In genomic region chr6:114882675-114883074, GRCm38 (mm10) we compare ENCODE assay signal across 8 mouse cellular contexts.
DNase-seq lines count a peak whose midpoint lies in the region; ATAC-seq and TF ChIP-seq lines count a peak whose summit lies in the region.

No protein-coding gene starts in this region.

- H3K4me1 ChIP-seq in heart, embryonic 11.5 days (ENCODE audit: control insufficient read depth, insufficient read depth, low read length) = peaks cover 86% of the 10 kb centered on the region
- H3K4me1 ChIP-seq in forebrain, postnatal 0 days (ENCODE audit: insufficient read depth) = peaks cover 29% of the 10 kb centered on the region
- H3K4me1 ChIP-seq in liver, embryonic 15.5 days (replicated peaks) = peaks cover 86% of the 10 kb centered on the region

- peak overlapping the region; percentile 40; the same call in 1 of the 2 replicates for H3K4me2 ChIP-seq in heart, embryonic 11.5 days
- no peak overlapping the region for H3K4me2 ChIP-seq in forebrain, postnatal 0 days (ENCODE audit: low read depth)
- H3K4me2 ChIP-seq in liver, embryonic 15.5 days = peak overlapping the region; percentile 11; the same call in 1 of the 2 replicates

- H3K9me3 ChIP-seq in heart, embryonic 11.5 days (replicated peaks; ENCODE audit: control insufficient read depth, low read length) = no peaks in the 10 kb centered on the region
- no peaks in the 10 kb centered on the region for H3K9me3 ChIP-seq in forebrain, postnatal 0 days (ENCODE audit: low read length)
- no peaks in the 10 kb centered on the region for H3K9me3 ChIP-seq in liver, embryonic 15.5 days (replicated peaks)

- WGBS in heart, embryonic 11.5 days (ENCODE audit: insufficient replicate concordance) = 35% methylated on average over 7 of the region's 7 CpGs
- 12% methylated on average over 7 of the region's 7 CpGs for WGBS in forebrain, postnatal 0 days
- 39% methylated on average over 7 of the region's 7 CpGs for WGBS in liver, embryonic 15.5 days (ENCODE audit: insufficient replicate concordance)

- ATAC-seq in heart, embryonic 11.5 days (replicated peaks; ENCODE audit: insufficient number of reproducible peaks, low FRiP score, low TSS enrichment) = no peak
- ATAC-seq in forebrain, postnatal 0 days = peak; percentile 45
- no peak for ATAC-seq in liver, embryonic 15.5 days (ENCODE audit: insufficient read depth)

- H3K27ac ChIP-seq in heart, embryonic 11.5 days (ENCODE audit: low read depth, low read length) = peak overlapping the region; percentile 81
- H3K27ac ChIP-seq in forebrain, postnatal 0 days (ENCODE audit: low read depth, low read length) = peak overlapping the region; percentile 91
- peak overlapping the region; percentile 21; the same call in 1 of the 2 replicates for H3K27ac ChIP-seq in liver, embryonic 15.5 days (replicated peaks)

- H3K27me3 ChIP-seq in heart, embryonic 11.5 days (ENCODE audit: control insufficient read depth, insufficient read depth, low read length) = no peaks in the 10 kb centered on the region
- H3K27me3 ChIP-seq in forebrain, postnatal 0 days (ENCODE audit: insufficient read depth, low read length) = no peaks in the 10 kb centered on the region
- H3K27me3 ChIP-seq in liver, embryonic 15.5 days = no peaks in the 10 kb centered on the region

- no peak for DNase-seq in heart, adult 11 months
- DNase-seq in brain, adult 2 months (ENCODE audit: low read depth, low spot score) = peak; percentile 62
- no peak for DNase-seq in forebrain, postnatal 0 days
- DNase-seq in retina, postnatal 1 day = no peak
- no peak for DNase-seq in thymus, postnatal 0 days (ENCODE audit: low spot score)
- DNase-seq in spleen, adult 18-20 months = no peak

- TF ChIP-seq CTCF in forebrain, postnatal 0 days (IDR thresholded peaks at IDR 0.05; ENCODE audit: low read depth) = no peak

- H3K4me3 ChIP-seq in heart, embryonic 11.5 days (ENCODE audit: low read depth, low read length) = no peak overlapping the region
- H3K4me3 ChIP-seq in forebrain, postnatal 0 days (ENCODE audit: low read depth, low read length) = no peak overlapping the region
- H3K4me3 ChIP-seq in liver, embryonic 15.5 days (replicated peaks) = no peak overlapping the region

- H3K36me3 ChIP-seq in heart, embryonic 11.5 days (ENCODE audit: control insufficient read depth, insufficient read depth, low read length) = no peaks in the 10 kb centered on the region
- H3K36me3 ChIP-seq in forebrain, postnatal 0 days (ENCODE audit: insufficient read depth) = peaks cover 4% of the 10 kb centered on the region; the same call in 1 of the 2 replicates
- H3K36me3 ChIP-seq in liver, embryonic 15.5 days (replicated peaks) = no peaks in the 10 kb centered on the region

- H3K9ac ChIP-seq in heart, embryonic 11.5 days (ENCODE audit: low read depth, low read length) = peak overlapping the region; percentile 18; the same call in 1 of the 2 replicates
- H3K9ac ChIP-seq in forebrain, postnatal 0 days = peak overlapping the region; percentile 36; the same call in 1 of the 2 replicates
- H3K9ac ChIP-seq in liver, embryonic 15.5 days = no peak overlapping the region

Comparison
In these comparisons a context has a peak if more than half of its experiments do, and no peak if none do; other contexts are left out.
1. H3K27ac ChIP-seq: peak in every context shown above with its lines; median percentile 91 in forebrain, postnatal 0 days; 81 in heart, embryonic 11.5 days; 21 in liver, embryonic 15.5 days.